Mouse (Mus musculus): ENCODE measurements around the gene Trafd1. TPM values are rescaled to one million over a fixed set of nuclear protein-coding genes. Genes with fewer than 3 reads are reported as not detected.
"Not testable (repeated sequence)": the region's sequence is repeated elsewhere in the genome, so short reads cannot be mapped to it uniquely, and the experiment has no call there.

Gene Trafd1
- polyA plus RNA-seq, 1 experiment from 2014 or later, result 81.0 TPM

DNA sequence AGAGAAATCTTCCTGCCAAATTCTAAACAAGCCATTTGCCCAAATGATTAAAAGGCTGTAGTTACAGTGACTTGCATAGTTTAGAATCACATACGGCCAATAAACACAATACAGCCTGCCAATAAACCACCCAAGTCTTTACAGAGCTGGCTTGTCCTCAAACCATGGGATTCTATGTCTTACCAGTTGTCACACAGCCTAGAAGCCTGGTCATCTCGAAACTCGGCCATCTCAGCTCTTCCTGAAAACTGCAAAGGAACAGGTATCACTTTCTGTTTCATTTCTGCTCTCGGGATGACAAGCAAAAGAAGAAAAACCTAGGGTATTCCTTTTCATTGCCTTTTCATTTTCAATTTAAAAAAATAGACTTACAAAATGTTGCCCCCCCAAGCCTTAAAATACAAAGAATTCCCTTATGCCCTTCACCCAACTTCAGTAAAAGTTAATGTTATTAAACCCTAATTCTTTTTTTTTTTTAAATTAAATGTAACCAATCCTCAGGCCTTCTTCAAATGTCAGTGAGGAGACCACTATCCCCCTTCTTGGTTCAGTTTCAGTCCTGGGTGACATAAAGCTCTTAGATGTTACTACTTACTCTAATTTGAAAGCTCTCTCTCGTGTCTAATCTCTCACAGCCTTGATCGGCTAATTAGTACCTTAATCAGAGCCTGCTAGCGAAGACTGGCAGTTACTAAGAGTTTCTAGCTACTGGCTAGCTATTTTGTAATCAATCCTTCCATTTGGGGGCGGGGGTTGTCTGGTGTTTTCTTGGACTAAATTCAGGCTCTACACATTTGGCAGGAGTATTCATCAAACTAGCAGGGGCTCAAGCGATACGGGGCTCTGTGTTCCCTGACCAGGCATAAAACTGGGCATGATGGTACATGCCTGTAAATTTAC is 1.3 kb downstream of the Trafd1 start:
- WGBS, result 54% methylated on average over 10 of the region's 10 CpGs
- H3K4me2 ChIP-seq (replicated peaks), result peak overlapping the region; percentile 73
- ATAC-seq (ENCODE audit: insufficient number of reproducible peaks, insufficient read depth, low FRiP score, low TSS enrichment), result no peak
- H3K27ac ChIP-seq, result no peak overlapping the region
- peak overlapping the region; percentile 33; the same call in 1 of the 2 replicates for H3K9ac ChIP-seq
- H3K27me3 ChIP-seq, result no peaks in the 10 kb centered on the region
- H3K4me3 ChIP-seq, result peak overlapping the region; percentile 81
- peaks cover 7% of the 10 kb centered on the region; the same call in 1 of the 2 replicates for H3K4me1 ChIP-seq
- peaks cover 25% of the 10 kb centered on the region for H3K36me3 ChIP-seq
- H3K9me3 ChIP-seq, result peaks cover 6% of the 10 kb centered on the region

DNA sequence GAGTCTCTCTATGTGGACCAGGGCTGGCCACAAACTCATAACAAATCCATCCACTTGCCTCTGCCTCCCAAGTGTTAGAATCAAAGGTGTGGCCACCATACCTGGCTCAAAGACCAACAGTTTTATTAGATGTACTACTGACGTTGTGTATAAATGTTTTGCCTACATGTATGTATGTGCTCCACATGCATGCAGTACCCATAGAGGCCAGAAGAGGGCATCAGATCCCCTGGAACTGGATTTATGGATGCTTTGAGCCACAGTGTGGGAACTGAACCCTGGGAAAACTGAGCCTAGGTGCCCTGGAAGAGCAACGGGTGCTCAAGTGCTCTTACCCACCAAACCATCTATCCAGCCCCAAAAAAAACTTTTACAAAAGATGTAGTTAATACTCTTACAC is 4.7 kb downstream of the Trafd1 start:
- no peak overlapping the region for H3K27ac ChIP-seq
- no peak overlapping the region for H3K9ac ChIP-seq
- no peak for ATAC-seq (ENCODE audit: insufficient number of reproducible peaks, insufficient read depth, low FRiP score, low TSS enrichment)
- peaks cover 53% of the 10 kb centered on the region for H3K36me3 ChIP-seq
- 94% methylated on average over 2 of the region's 2 CpGs for WGBS
- peaks cover 4% of the 10 kb centered on the region; the same call in 1 of the 2 replicates for H3K4me1 ChIP-seq
- H3K27me3 ChIP-seq, result no peaks in the 10 kb centered on the region
- H3K4me2 ChIP-seq (replicated peaks), result no peak overlapping the region
- H3K9me3 ChIP-seq, result peaks cover 6% of the 10 kb centered on the region
- H3K4me3 ChIP-seq, result no peak overlapping the region

DNA sequence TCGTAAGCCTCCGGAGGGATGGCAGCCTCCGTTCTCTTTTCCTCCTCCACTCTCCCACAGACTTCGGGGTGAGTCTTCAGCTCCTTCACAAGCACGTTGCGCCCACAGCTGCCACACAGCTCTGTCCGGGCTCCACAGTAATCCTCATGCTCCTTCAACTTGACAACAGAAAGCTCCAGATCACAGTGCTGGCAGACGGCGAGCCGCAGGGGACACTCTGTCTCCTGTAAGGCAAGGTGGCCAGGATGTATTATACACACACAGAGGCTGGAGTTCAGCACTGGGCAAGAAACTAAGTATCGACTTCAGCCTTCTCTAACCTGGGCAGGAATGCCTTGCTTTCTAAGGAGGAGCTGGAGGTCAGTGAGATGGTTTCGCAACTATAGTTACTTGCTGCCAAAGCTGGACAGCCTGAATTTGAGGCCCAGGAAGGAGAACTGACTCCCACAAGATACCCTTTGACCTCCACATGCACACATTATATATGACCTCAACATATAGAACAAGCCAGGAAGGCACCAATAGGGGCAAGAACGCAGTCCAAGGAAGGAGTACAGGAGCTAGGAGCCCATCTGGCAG is 6.7 kb downstream of the Trafd1 start:
- ATAC-seq (ENCODE audit: insufficient number of reproducible peaks, insufficient read depth, low FRiP score, low TSS enrichment), result no peak
- Histone ChIP-seq H3K4me1 (no peaks in the 10 kb centered on the region), H3K36me3 (peaks cover 69% of the 10 kb centered on the region), H3K4me3 (no peak overlapping the region), H3K4me2 (replicated peaks) (no peak overlapping the region), H3K27me3 (no peaks in the 10 kb centered on the region), H3K9me3 (peaks cover 6% of the 10 kb centered on the region), H3K9ac (no peak overlapping the region), H3K27ac (no peak overlapping the region)
- WGBS, result 94% methylated on average over 13 of the region's 13 CpGs

DNA sequence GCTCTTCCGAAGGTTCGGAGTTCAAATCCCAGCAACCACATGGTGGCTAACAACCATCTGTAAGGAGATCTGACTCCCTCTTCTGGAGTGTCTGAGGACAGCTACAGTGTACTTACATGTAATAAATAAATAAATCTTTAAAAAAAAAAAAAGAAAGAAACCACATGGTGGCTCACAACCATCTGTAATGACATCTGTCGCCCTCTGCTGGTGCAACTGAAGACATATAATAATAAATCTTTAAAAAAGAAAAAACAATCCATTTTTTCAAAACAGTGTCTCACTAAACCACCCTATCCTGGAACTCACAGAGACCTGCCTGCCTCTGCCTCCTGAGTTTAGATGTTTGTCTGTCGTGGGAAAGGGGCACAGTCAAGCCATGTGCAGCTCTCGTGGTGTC is 8.5 kb downstream of the Trafd1 start:
- not testable (repeated sequence) for H3K4me3 ChIP-seq; H3K9me3 ChIP-seq; H3K4me2 ChIP-seq (replicated peaks); ATAC-seq (ENCODE audit: insufficient number of reproducible peaks, insufficient read depth, low FRiP score, low TSS enrichment); H3K27me3 ChIP-seq; H3K9ac ChIP-seq; H3K4me1 ChIP-seq; H3K27ac ChIP-seq
- 70% methylated on average over 5 of the region's 5 CpGs for WGBS
- peaks cover 87% of the 10 kb centered on the region for H3K36me3 ChIP-seq

DNA sequence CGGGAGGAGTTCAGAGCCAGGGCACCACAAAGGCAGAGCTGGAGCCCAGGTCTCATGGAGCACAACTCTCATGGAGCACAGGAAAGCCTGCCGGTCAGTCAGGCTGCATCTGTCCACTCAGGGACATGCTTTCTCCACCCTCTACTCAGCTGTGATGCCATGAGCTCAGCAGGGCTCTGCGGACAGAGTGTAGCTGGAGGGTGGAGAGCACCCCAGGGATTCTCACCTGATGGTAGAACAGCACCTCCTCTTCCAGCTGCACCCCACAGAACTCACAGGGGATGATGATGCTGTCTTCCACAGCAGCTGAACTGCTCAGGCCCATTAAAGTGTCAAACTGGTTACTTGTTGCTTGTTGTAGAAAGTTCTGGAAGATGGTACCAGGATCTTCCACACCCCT is 10.6 kb downstream of the Trafd1 start:
- 89% methylated on average over 3 of the region's 3 CpGs for WGBS
- no peaks in the 10 kb centered on the region for H3K4me1 ChIP-seq
- H3K4me2 ChIP-seq (replicated peaks), result no peak overlapping the region
- H3K27me3 ChIP-seq, result no peaks in the 10 kb centered on the region
- no peaks in the 10 kb centered on the region for H3K9me3 ChIP-seq
- no peak overlapping the region for H3K9ac ChIP-seq
- ATAC-seq (ENCODE audit: insufficient number of reproducible peaks, insufficient read depth, low FRiP score, low TSS enrichment), result no peak
- H3K36me3 ChIP-seq, result peaks cover 83% of the 10 kb centered on the region
- no peak overlapping the region for H3K4me3 ChIP-seq
- no peak overlapping the region for H3K27ac ChIP-seq

DNA sequence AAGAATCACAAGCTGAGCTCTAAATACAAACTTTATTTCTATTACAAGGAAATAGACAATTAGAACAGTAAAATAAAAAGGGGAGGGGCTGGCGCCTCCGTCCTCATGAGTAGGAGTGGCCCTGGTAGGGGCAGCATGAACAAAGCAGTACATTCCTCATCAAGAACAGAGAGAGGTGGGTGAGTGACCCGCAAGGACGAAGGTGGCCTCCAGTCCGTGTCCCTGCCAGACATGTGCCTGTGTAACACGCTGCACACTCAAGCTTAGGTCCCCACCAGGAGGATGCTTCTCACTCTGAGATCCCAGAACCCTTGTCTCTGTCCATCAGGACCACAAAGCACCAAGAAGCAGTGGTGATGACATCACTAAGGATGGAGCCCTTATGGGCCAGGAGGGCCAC is 13.7 kb downstream of the Trafd1 start:
- Histone ChIP-seq H3K9me3 (no peaks in the 10 kb centered on the region), H3K9ac (no peak overlapping the region), H3K27me3 (no peaks in the 10 kb centered on the region), H3K36me3 (peaks cover 75% of the 10 kb centered on the region), H3K27ac (no peak overlapping the region), H3K4me1 (no peaks in the 10 kb centered on the region), H3K4me3 (no peak overlapping the region), H3K4me2 (replicated peaks) (no peak overlapping the region)
- WGBS, result 91% methylated on average over 6 of the region's 6 CpGs
- ATAC-seq (ENCODE audit: insufficient number of reproducible peaks, insufficient read depth, low FRiP score, low TSS enrichment), result no peak

DNA sequence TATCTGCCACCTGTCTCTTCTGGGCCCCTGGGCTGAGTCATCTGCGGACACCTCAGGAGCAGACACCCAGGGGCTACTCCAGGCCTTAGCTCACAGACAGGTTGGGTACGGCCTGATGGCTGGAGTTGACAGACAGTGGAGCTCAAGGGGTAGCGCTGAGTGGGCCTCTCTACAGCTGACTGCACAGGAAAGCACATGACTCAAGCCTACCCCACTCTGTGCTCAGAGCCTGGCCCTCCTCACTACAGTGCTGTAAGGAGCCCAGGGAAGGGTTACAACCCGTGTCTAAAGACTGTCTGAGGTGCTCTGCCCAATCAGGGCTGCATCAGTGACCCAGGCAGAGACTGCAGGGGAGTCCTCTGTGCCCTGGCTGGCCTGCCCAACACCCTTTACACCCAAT is 18.2 kb downstream of the Trafd1 start:
- Histone ChIP-seq H3K36me3 (peaks cover 77% of the 10 kb centered on the region), H3K9ac (no peak overlapping the region), H3K4me3 (no peak overlapping the region), H3K27ac (no peak overlapping the region), H3K27me3 (no peaks in the 10 kb centered on the region), H3K4me1 (no peaks in the 10 kb centered on the region), H3K9me3 (no peaks in the 10 kb centered on the region), H3K4me2 (replicated peaks) (no peak overlapping the region)
- ATAC-seq (ENCODE audit: insufficient number of reproducible peaks, insufficient read depth, low FRiP score, low TSS enrichment), result no peak
- WGBS, result 86% methylated on average over 4 of the region's 4 CpGs

DNA sequence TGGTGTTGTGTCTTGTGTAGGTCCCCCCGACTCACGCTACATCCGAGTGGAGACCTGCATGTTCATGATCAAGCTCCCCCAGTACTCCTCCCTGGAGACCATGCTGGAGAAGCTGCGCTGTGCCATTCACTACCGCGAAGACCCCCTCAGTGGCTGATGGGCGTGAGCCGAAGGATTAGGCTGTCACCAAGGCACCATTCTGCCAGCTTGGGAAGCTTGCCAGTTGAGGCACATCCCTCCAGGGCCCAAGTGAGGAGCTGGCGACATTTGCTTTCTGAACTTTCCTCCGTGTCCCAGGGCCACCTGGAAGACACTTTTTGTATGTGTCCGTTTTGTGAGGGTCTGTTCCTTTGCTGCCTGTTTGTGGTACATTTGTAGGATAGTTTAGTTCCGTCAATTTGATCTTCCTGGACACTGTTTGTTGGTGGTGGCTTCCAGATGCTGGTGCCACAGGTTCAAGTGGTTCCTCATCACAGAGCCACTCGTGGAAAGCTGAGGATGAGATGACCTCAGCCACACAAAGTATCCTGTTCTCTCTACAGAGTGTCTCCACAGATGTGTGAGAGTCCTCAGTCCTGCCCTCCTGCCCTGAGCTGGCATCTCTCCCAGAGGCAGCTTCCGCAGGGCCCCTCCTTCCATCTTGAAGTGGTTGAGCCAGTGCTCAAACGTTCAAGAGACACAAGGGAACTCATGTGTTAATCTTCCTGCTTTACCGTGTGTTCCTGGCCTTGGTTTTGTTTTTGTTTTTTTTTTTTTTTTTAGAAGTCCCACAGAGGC is 18.8 kb downstream of the Trafd1 start:
- no peak overlapping the region for H3K27ac ChIP-seq
- 84% methylated on average over 16 of the region's 16 CpGs for WGBS
- no peak overlapping the region for H3K4me2 ChIP-seq (replicated peaks)
- no peaks in the 10 kb centered on the region for H3K27me3 ChIP-seq
- no peaks in the 10 kb centered on the region for H3K9me3 ChIP-seq
- no peak overlapping the region for H3K4me3 ChIP-seq
- H3K36me3 ChIP-seq, result peaks cover 77% of the 10 kb centered on the region
- H3K9ac ChIP-seq, result no peak overlapping the region
- H3K4me1 ChIP-seq, result no peaks in the 10 kb centered on the region
- no peak for ATAC-seq (ENCODE audit: insufficient number of reproducible peaks, insufficient read depth, low FRiP score, low TSS enrichment)

DNA sequence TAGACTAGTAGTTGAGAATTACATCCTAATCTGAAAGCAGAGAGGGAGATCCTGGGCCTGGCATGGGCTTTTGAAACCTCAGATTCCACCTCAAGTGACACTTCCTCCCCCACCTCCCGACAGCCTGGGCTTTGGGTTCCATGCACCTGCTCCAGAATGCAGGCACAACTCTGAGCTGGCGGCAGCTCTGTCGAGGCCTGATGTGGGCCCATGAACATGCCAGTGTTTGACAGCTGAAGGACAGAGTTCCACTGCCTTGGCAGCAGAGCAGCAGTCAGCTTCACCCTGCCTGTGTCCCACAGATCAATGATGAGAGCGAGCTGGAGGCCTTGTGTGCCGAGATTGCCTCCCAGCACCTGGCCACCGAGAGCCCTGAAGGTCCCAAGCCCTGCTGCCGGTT is 22.0 kb downstream of the Trafd1 start:
- ATAC-seq (ENCODE audit: insufficient number of reproducible peaks, insufficient read depth, low FRiP score, low TSS enrichment), result no peak
- Histone ChIP-seq H3K27ac (no peak overlapping the region), H3K4me3 (no peak overlapping the region), H3K4me1 (no peaks in the 10 kb centered on the region), H3K9ac (no peak overlapping the region), H3K36me3 (peaks cover 93% of the 10 kb centered on the region), H3K4me2 (replicated peaks) (no peak overlapping the region), H3K27me3 (no peaks in the 10 kb centered on the region), H3K9me3 (no peaks in the 10 kb centered on the region)
- WGBS, result 87% methylated on average over 7 of the region's 7 CpGs

DNA sequence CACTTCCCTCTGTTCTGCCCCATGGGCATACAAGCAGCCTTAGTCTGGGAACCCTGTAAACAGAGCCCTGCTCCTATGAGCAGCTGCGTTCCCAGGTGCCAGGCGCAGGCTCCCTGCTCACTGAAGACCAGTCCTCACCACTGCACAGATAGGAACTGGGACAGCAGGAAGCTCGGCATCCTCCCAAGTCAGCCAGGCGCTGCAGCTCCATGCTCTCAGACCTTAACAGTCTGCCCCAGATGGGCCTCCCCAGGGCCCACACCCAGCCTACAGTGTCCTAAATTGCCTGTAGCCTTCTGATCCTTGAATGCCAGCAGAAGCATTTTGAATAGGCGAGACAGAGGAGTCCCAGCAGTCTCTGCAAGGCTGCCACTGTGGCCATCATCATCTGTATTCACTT is 23.7 kb downstream of the Trafd1 start:
- no peak for ATAC-seq (ENCODE audit: insufficient number of reproducible peaks, insufficient read depth, low FRiP score, low TSS enrichment)

DNA sequence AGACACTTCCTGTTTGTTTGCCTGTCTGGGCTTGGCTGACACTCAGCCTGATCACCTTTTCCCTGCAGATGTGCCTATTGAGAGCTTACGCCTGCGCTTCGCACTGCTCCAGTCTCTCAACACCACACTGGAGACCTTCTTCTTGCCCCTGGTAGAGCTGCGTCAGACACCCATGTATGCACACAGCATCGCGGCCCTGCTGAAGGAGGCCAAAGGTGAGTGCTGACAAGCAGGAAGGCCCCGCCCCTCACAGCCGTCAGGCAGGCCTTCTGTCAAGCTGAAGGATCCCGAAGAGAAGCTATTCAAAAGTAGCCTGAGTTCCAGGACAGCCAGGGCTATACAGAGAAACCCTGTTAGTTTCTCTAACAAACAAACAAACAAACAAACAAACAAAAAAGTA is 26.2 kb downstream of the Trafd1 start:
- H3K4me1 ChIP-seq, result no peaks in the 10 kb centered on the region
- no peak overlapping the region for H3K9ac ChIP-seq
- ATAC-seq (ENCODE audit: insufficient number of reproducible peaks, insufficient read depth, low FRiP score, low TSS enrichment), result no peak
- no peak overlapping the region for H3K4me3 ChIP-seq
- 61% methylated on average over 9 of the region's 9 CpGs for WGBS
- H3K9me3 ChIP-seq, result no peaks in the 10 kb centered on the region
- no peaks in the 10 kb centered on the region for H3K27me3 ChIP-seq
- no peak overlapping the region for H3K27ac ChIP-seq
- no peak overlapping the region for H3K4me2 ChIP-seq (replicated peaks)
- peaks cover 96% of the 10 kb centered on the region for H3K36me3 ChIP-seq

More for the DNA sequence above, 23.7 kb downstream of the Trafd1 start:
- H3K9ac ChIP-seq, result no peak overlapping the region
- no peaks in the 10 kb centered on the region for H3K4me1 ChIP-seq
- no peaks in the 10 kb centered on the region for H3K9me3 ChIP-seq
- 84% methylated on average over 5 of the region's 5 CpGs for WGBS
- no peak overlapping the region for H3K4me2 ChIP-seq (replicated peaks)
- H3K36me3 ChIP-seq, result peaks cover 94% of the 10 kb centered on the region
- H3K4me3 ChIP-seq, result no peak overlapping the region
- no peak overlapping the region for H3K27ac ChIP-seq
- H3K27me3 ChIP-seq, result no peaks in the 10 kb centered on the region
